In the genomic region with DNA sequence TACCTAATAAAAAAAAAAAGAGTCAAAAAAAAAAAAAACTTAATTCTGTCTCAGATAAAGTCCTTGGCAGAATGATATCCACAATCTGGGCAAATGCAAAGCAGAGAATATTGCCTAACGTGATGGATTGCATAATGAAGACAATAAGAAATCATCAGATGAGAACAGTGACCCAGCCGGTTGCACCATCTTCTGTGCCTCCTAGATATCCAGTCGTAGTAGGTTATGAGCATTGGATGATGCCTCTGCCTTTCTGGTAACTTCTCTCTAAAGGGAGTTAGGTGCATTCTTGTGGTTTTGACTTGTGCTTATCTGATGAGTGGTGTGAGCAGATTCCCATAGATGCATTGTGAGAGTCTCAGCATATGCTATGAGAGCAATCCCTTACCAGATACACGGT, we compare ENCODE assay signal across 22 mouse cellular contexts.
DNase-seq lines count a peak whose midpoint lies in the region; ATAC-seq and TF ChIP-seq lines count a peak whose summit lies in the region.
"Had no signal": no experiment of that assay in that cellular context is flagged by ENCODE, and none has a peak within 500 bp of the region (broad histone marks: within the 10 kb centered on the region; RNA-seq: fewer than 3 reads in every experiment).

No protein-coding gene starts in this region.

- H3K36me3 ChIP-seq in liver, postnatal 0 days (replicated peaks; ENCODE audit: insufficient read depth, low read length): no peaks in the 10 kb centered on the region
- H3K36me3 ChIP-seq: embryonic facial prominence, embryonic 10.5 days; intestine, embryonic 15.5 days; liver, embryonic 13.5 days; neural tube, embryonic 13.5 days had no signal

- H3K4me2 ChIP-seq in liver, postnatal 0 days (ENCODE audit: low read depth, low read length): no peak overlapping the region
- H3K4me2 ChIP-seq: heart, embryonic 11.5 days; hindbrain, embryonic 14.5 days; intestine, embryonic 15.5 days; liver, embryonic 13.5 days; neural tube, embryonic 13.5 days had no signal

- no peak for TF ChIP-seq EP300 in liver, postnatal 0 days (IDR thresholded peaks at IDR 0.05; ENCODE audit: low read depth)

- H3K9ac ChIP-seq in liver, postnatal 0 days (replicated peaks): no peak overlapping the region
- H3K9ac ChIP-seq: hindbrain, embryonic 14.5 days; intestine, embryonic 15.5 days; liver, embryonic 13.5 days; neural tube, embryonic 13.5 days had no signal

- H3K4me3 ChIP-seq in liver, postnatal 0 days (ENCODE audit: low read depth, low read length): no peak overlapping the region
- H3K4me3 ChIP-seq: embryonic facial prominence, embryonic 10.5 days; intestine, embryonic 15.5 days; liver, embryonic 13.5 days; neural tube, embryonic 13.5 days had no signal

- H3K9me3 ChIP-seq in liver, postnatal 0 days (ENCODE audit: low read length): no peaks in the 10 kb centered on the region
- H3K9me3 ChIP-seq: embryonic facial prominence, embryonic 10.5 days; intestine, embryonic 15.5 days; liver, embryonic 13.5 days; neural tube, embryonic 13.5 days had no signal

- no peaks in the 10 kb centered on the region for H3K4me1 ChIP-seq in liver, postnatal 0 days (ENCODE audit: insufficient read depth)
- H3K4me1 ChIP-seq: embryonic facial prominence, embryonic 10.5 days; intestine, embryonic 15.5 days; liver, embryonic 13.5 days; neural tube, embryonic 13.5 days had no signal

- H3K27me3 ChIP-seq in liver, postnatal 0 days (ENCODE audit: insufficient read depth, low read length): no peaks in the 10 kb centered on the region
- H3K27me3 ChIP-seq: intestine, embryonic 15.5 days; liver, embryonic 13.5 days; neural tube, embryonic 13.5 days had no signal

- no peak overlapping the region for H3K27ac ChIP-seq in liver, postnatal 0 days (ENCODE audit: low read depth)
- H3K27ac ChIP-seq: embryonic facial prominence, embryonic 10.5 days; hindbrain, embryonic 14.5 days; intestine, embryonic 15.5 days; liver, embryonic 13.5 days; neural tube, embryonic 13.5 days had no signal

- no peak for TF ChIP-seq CTCF in liver, postnatal 0 days (IDR thresholded peaks at IDR 0.05; ENCODE audit: low read depth)

- 52% methylated on average over 4 of the region's 4 CpGs for WGBS in liver, postnatal 0 days (ENCODE audit: insufficient replicate concordance)

- ATAC-seq in liver, postnatal 0 days: no peak
- peak; percentile 80 for ATAC-seq in monocyte, adult 5-6 weeks (replicated peaks; ENCODE audit: insufficient number of reproducible peaks, low FRiP score, low TSS enrichment, poor library complexity, severe bottlenecking)
- ATAC-seq: forebrain, embryonic 14.5 days; intestine, embryonic 15.5 days had no signal

- DNase-seq in liver, postnatal 0 days: peak; percentile 16
- DNase-seq in liver: no peak
- peak; percentile 25 for DNase-seq in CD4-positive helper T cell, adult 2 months (ENCODE audit: low read depth, low spot score)
- peak; percentile 16 for DNase-seq in c-Kit-positive CD71-negative TER-119-negative erythroid progenitor cells, embryonic 14.5 days (ENCODE audit: low read depth)
- no peak for DNase-seq in cerebellum, postnatal 14 days
- DNase-seq in gastrocnemius, postnatal 14 days: no peak
- DNase-seq: cerebellum, adult 11 months; cerebellum, postnatal 25 days; gastrocnemius, postnatal 36 days; heart, postnatal 14 days; kidney, postnatal 4 days; layer of hippocampus, postnatal 36 days; liver, embryonic 13.5 days; retina, postnatal 1 day; right cerebral cortex, postnatal 4 days had no signal

- intact Hi-C loops in gastrocnemius, postnatal 14 days (cut with DNase I; ENCODE audit: low total_unique reads): no loop called here

Comparison
In these comparisons a context has a peak if more than half of its experiments do, and no peak if none do; other contexts are left out.
1. DNase-seq: peak in liver, postnatal 0 days (single experiment), CD4-positive helper T cell, adult 2 months (single experiment) and c-Kit-positive CD71-negative TER-119-negative erythroid progenitor cells, embryonic 14.5 days (single experiment); none in liver (single experiment), cerebellum, postnatal 14 days (0 of 2) and gastrocnemius, postnatal 14 days (single experiment).